Mouse (Mus musculus) liver, embryonic 15.5 days (tissue): ENCODE measurements at regions not wholly inside any gene's neighbourhood (a gene's known extent, or its start where the extent isn't known, plus 50 kb on each side); places are given as distances from the start of the nearest gene placed in this dataset. TPM values are rescaled to one million over a fixed set of nuclear protein-coding genes. Genes with fewer than 3 reads are reported as not detected.

Experiments used
- ATAC-seq: fragments of 200-750 bp; cut with Nextera tagmentation; 2 replicates; pipeline ENCODE4 v1.8.0; 2017; ENCODE audit warnings: moderate number of reproducible peaks, mild to moderate bottlenecking, moderate library complexity; ENCODE audit not compliant: insufficient read depth
- H3K27ac ChIP-seq: fragments of 300-500 bp; sonication (generic); replicated peaks from 2 replicates; pipeline ENCODE4 v1.5.1; 2015; ENCODE audit warnings: mild to moderate bottlenecking, inconsistent platforms
- H3K27me3 ChIP-seq: fragments of 300-500 bp; sonication (generic); 2 replicates; pipeline ENCODE4 v1.6.1; 2015; ENCODE audit warnings: mild to moderate bottlenecking, inconsistent platforms
- H3K36me3 ChIP-seq: fragments of 300-500 bp; sonication (generic); replicated peaks from 2 replicates; pipeline ENCODE4 v1.6.1; 2015; ENCODE audit warnings: moderate library complexity, mild to moderate bottlenecking, inconsistent platforms
- H3K4me1 ChIP-seq: fragments of 300-500 bp; sonication (generic); replicated peaks from 2 replicates; pipeline ENCODE4 v1.6.1; 2015; ENCODE audit warnings: inconsistent platforms
- H3K4me2 ChIP-seq: fragments of 300-500 bp; sonication (generic); 2 replicates; pipeline ENCODE4 v1.6.1; 2015; ENCODE audit warnings: moderate library complexity, mild to moderate bottlenecking, inconsistent platforms
- H3K4me3 ChIP-seq: fragments of 300-500 bp; sonication (generic); replicated peaks from 2 replicates; pipeline ENCODE4 v1.5.1; 2015; ENCODE audit warnings: mild to moderate bottlenecking, inconsistent platforms
- H3K9ac ChIP-seq: fragments of 300-500 bp; sonication (generic); 2 replicates; pipeline ENCODE4 v1.6.1; 2015; ENCODE audit warnings: moderate library complexity, mild to moderate bottlenecking, inconsistent platforms
- H3K9me3 ChIP-seq: fragments of 300-500 bp; sonication (generic); replicated peaks from 2 replicates; pipeline ENCODE4 v1.6.1; 2016; ENCODE audit warnings: inconsistent platforms
- WGBS: fragments of 180-500 bp; shearing (Covaris S2); methylation state at CpG from one replicate; pipeline ENCODE4 v1.1.7; 2015; ENCODE audit warnings: mixed read lengths; ENCODE audit not compliant: insufficient replicate concordance; 5-methylcytosine and 5-hydroxymethylcytosine counted together
- microRNA-seq: library from miRNA; unstranded; fragments of <30 nt; microRNA quantifications from one replicate; pipeline ENCODE4, GENCODE M21; 2016

DNA sequence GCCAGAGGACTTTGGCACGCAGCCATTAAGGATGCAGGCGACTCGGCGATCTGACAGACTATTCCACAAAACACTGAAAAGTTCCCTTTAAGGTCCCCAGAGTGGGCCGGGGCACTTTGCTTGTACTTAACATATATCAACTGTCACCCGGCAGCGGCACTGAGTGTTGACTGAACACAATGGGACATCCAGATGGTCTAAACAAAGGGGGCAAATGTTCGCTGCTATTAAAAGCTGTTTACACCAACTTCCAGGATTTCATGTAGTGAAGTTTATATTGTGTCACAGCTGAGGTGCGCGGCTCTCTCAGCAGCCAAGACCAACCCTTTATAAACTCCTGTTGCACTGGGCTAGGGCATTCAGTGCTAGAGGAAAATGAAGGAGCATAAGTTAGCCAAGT is 157.6 kb downstream of the Zfp281 start:
- Histone ChIP-seq H3K9me3 (no peaks in the 10 kb centered on the region), H3K4me2 (no peak overlapping the region), H3K36me3 (no peaks in the 10 kb centered on the region), H3K27me3 (no peaks in the 10 kb centered on the region), H3K9ac (no peak overlapping the region), H3K4me1 (no peaks in the 10 kb centered on the region; the same call in 1 of the 2 replicates), H3K27ac (no peak overlapping the region), H3K4me3 (no peak overlapping the region)
- no peak for ATAC-seq
- 43% methylated on average over 10 of the region's 10 CpGs for WGBS

DNA sequence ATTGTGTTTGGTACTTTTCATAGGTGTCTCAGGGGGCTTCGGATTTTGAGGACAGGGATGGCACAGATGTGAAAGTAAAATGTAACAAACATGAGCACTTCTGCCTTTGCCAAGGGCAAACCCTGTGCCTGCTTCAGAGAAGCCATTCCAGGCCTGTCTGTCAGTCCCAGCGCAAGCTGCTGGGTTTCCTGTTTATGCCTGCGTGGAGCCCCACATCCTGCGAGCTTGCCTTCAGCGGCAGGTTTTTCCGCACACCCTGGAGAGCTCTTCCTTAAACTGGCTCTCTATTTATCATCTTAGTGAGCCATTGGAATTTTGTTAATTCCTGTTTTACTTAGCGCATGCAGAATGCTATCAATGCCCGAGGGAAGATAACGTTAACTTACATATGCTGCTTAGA is 159.5 kb downstream of the Zfp281 start:
- Histone ChIP-seq H3K4me3 (no peak overlapping the region), H3K36me3 (no peaks in the 10 kb centered on the region), H3K4me2 (no peak overlapping the region), H3K9ac (no peak overlapping the region), H3K4me1 (no peaks in the 10 kb centered on the region; the same call in 1 of the 2 replicates), H3K9me3 (no peaks in the 10 kb centered on the region), H3K27me3 (no peaks in the 10 kb centered on the region), H3K27ac (no peak overlapping the region)
- 19% methylated on average over 9 of the region's 9 CpGs for WGBS
- no peak for ATAC-seq

DNA sequence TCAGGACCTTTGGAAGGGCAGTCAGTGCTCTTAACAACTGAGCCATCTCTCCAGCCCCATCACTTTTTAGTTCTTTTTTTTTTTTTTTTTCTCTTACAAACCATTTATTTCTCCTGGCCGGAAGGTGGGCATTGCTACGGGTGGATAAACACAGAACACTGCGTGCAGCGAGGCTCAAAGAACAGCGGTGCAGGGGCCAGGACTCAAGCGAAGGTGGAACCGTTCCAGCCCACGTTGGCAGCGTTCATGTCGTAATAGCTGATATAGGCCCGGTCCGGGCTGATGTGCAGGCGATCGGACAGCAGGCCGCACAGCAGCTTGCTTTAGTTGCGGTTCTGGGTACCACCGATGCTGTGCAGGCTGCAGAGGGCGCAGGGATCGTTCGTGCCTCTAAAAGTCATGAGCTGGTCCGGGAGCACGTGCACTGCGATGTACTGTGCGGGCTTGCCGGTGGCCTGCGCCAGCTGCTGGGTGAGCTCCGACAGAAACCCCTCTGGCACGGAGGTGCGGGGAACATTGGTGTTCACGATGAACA is 164.3 kb downstream of the Zfp281 start:
- Histone ChIP-seq H3K36me3 (no peaks in the 10 kb centered on the region), H3K4me2 (no peak overlapping the region), H3K4me1 (no peaks in the 10 kb centered on the region), H3K27me3 (no peaks in the 10 kb centered on the region), H3K9me3 (no peaks in the 10 kb centered on the region), H3K27ac (no peak overlapping the region), H3K9ac (no peak overlapping the region), H3K4me3 (no peak overlapping the region)
- 66% methylated on average over 30 of the region's 30 CpGs for WGBS
- ATAC-seq, result no peak

- no peak overlapping the region for H3K4me3 ChIP-seq
- no peaks in the 10 kb centered on the region for H3K9me3 ChIP-seq
- H3K27ac ChIP-seq, result no peak overlapping the region
- no peak overlapping the region for H3K9ac ChIP-seq
- no peak overlapping the region for H3K4me2 ChIP-seq
- no peak for ATAC-seq
- WGBS, result 70% methylated on average over 1 of the region's 1 CpGs
- no peaks in the 10 kb centered on the region for H3K36me3 ChIP-seq
- H3K27me3 ChIP-seq, result no peaks in the 10 kb centered on the region
- H3K4me1 ChIP-seq, result no peaks in the 10 kb centered on the region
Measured at GRCm38 (mm10) chr1:136791641-136792040, 166.9 kb downstream of the Zfp281 start.

Small RNA genes lying in the stretch of these regions (microRNA-seq; reads per million reads assigned to microRNA genes)
- gene Gm22132, result not detected
